Mouse (Mus musculus) bone marrow, adult 2 months (tissue): ENCODE measurements around the gene Cnnm4.

Source experiments
- CTCF ChIP-seq: fragments of 200-500 bp; IDR thresholded peaks from 2 replicates; pipeline ENCODE4 v1.5.1; 2011; ENCODE audit warnings: low read length, control low read depth; ENCODE audit not compliant: control insufficient read depth, insufficient read depth
- POLR2A ChIP-seq: fragments of 200-500 bp; IDR thresholded peaks from 2 replicates; pipeline ENCODE4 v1.6.1; 2011; ENCODE audit warnings: low read depth, mild to moderate bottlenecking, control low read depth, low read length, borderline replicate concordance; ENCODE audit not compliant: control insufficient read depth

DNA sequence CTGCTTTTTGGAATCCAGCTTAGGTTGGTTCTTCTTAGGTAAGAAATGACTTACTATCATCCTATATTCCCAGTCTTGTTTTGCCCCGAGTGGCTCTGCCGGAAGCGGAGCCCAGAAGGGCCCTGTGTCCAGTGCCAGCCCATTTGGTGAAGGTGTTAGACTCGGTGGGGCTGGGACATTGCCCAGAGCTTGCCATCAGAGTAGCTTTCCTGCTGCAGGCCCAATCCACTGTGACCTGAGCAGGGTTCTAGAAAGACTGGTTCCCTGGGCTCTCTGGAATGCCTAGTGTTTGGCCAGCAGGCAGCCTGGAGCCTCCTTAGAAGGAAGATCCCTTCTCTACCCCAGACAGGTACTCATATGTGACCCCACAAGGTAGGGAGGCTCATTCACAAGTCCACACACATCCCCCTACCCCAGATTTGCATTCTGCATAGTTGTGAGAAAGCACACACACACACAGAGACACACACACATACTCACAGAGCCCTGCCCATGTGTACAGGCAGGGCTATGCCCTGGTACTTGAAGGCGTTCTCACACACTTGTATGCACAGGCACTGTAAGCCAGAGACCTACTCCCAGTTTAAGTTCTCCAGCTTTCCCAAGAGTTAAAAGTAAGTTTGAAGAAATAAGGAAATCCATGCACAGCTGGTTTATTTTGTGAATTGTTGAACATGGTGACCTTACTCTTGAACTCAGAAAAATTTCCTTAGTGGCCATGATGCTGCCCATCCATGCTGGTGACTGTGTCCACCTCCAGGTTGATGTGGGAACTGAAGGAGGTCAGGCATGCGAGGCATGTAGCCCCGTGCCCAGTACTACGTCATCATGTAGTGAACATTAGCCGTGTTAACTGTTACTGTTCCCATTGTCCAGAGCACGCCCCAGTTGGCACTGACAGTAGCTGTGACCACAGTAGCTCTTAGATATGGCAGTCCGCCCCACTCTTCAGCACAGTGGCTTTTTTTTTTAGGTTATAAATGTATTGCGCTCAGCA, 8.8 kb downstream of the Cnnm4 start:
- no peak for TF ChIP-seq POLR2A
- TF ChIP-seq CTCF, result no peak
